Mouse (Mus musculus): ENCODE results near the gene Gjc2. TPM values are rescaled to one million over a fixed set of nuclear protein-coding genes. Genes with fewer than 3 reads are reported as not detected.

The Gjc2 gene
- polyA plus RNA-seq, 1 experiment from 2014 or later = not detected

DNA sequence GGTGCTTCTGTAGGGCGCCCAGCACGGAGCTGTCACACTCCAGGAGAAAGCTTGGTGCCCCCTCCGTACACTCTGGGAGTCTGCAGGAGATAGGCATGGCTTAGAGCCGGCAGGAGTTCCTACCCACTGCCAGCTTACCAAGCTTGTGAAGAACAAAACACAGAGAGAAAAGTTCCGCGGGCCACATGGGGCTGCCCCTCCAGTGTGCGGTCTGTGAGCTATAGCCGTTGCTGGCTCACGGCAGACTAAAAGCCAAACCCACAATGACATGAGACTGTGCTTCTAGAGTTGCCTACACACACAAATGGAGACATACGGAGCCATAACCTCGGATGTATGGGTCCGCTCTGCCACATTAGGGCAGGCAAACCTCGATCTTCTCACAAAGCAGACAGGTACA is 23.9 kb downstream of the Gjc2 start:
- H3K4me1 ChIP-seq (replicated peaks; ENCODE audit: control insufficient read depth, insufficient read depth, low read length) = peaks cover 3% of the 10 kb centered on the region
- no peaks in the 10 kb centered on the region for H3K9me3 ChIP-seq (ENCODE audit: control insufficient read depth, low read length)
- WGBS = 93% methylated on average over 13 of the region's 13 CpGs
- no peak overlapping the region for H3K4me2 ChIP-seq (replicated peaks; ENCODE audit: low read depth, low read length)
- H3K27me3 ChIP-seq (ENCODE audit: control insufficient read depth, insufficient read depth, low read length) = no peaks in the 10 kb centered on the region
- peaks cover 2% of the 10 kb centered on the region; the same call in 1 of the 2 replicates for H3K36me3 ChIP-seq (ENCODE audit: control insufficient read depth, insufficient read depth, low read length)
- no peak for ATAC-seq (ENCODE audit: low FRiP score)
- H3K4me3 ChIP-seq (ENCODE audit: low read depth, low read length) = no peak overlapping the region
- no peak overlapping the region for H3K9ac ChIP-seq (ENCODE audit: low read depth, low read length)
- no peak for DNase-seq (ENCODE audit: low spot score)
- no peak overlapping the region for H3K27ac ChIP-seq (ENCODE audit: low read depth, low read length)

DNA sequence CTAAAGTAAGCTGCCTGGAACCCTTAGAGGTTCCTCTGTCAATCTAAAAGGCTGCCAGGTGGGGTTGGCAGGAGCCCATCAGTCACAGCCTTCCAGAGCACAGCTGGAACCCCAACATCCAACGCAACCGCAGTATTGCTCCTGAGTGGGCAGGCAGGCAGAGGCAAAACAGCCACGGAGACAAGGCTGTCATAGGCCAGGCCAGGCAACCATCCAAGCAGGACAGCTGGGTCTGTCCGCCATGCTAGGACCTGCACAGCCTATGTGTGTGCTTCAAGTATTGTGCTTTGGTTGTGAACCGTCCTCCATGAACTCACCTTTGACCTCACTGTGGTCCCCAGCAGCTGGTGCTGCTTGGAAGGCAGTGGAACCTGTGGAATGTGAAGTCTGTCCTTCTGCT is 27.1 kb downstream of the Gjc2 start:
- Histone ChIP-seq H3K4me2 (replicated peaks; ENCODE audit: low read depth, low read length) (no peak overlapping the region), H3K9me3 (ENCODE audit: control insufficient read depth, low read length) (no peaks in the 10 kb centered on the region), H3K36me3 (ENCODE audit: control insufficient read depth, insufficient read depth, low read length) (peaks cover 2% of the 10 kb centered on the region; the same call in 1 of the 2 replicates), H3K27me3 (ENCODE audit: control insufficient read depth, insufficient read depth, low read length) (no peaks in the 10 kb centered on the region), H3K27ac (ENCODE audit: low read depth, low read length) (no peak overlapping the region), H3K9ac (ENCODE audit: low read depth, low read length) (no peak overlapping the region), H3K4me3 (ENCODE audit: low read depth, low read length) (no peak overlapping the region), H3K4me1 (replicated peaks; ENCODE audit: control insufficient read depth, insufficient read depth, low read length) (no peaks in the 10 kb centered on the region)
- no peak for ATAC-seq (ENCODE audit: low FRiP score)
- WGBS = 88% methylated on average over 5 of the region's 5 CpGs
- no peak for DNase-seq (ENCODE audit: low spot score)

- Histone ChIP-seq H3K27ac (ENCODE audit: low read depth, low read length) (no peak overlapping the region), H3K9me3 (ENCODE audit: control insufficient read depth, low read length) (no peaks in the 10 kb centered on the region), H3K27me3 (ENCODE audit: control insufficient read depth, insufficient read depth, low read length) (no peaks in the 10 kb centered on the region), H3K4me3 (ENCODE audit: low read depth, low read length) (no peak overlapping the region), H3K4me2 (replicated peaks; ENCODE audit: low read depth, low read length) (no peak overlapping the region), H3K9ac (ENCODE audit: low read depth, low read length) (no peak overlapping the region), H3K4me1 (replicated peaks; ENCODE audit: control insufficient read depth, insufficient read depth, low read length) (no peaks in the 10 kb centered on the region), H3K36me3 (ENCODE audit: control insufficient read depth, insufficient read depth, low read length) (peaks cover 2% of the 10 kb centered on the region; the same call in 1 of the 2 replicates)
- WGBS = 92% methylated on average over 7 of the region's 7 CpGs
- ATAC-seq (ENCODE audit: low FRiP score) (no peak), DNase-seq (ENCODE audit: low spot score) (no peak)
Measured at GRCm38 (mm10) chr11:59154220-59154619, 28.8 kb downstream of the Gjc2 start.

GRCm38 (mm10) chr11:59151729-59152128 is 31.3 kb downstream of the Gjc2 start:
- Histone ChIP-seq H3K27ac (ENCODE audit: low read depth, low read length) (no peak overlapping the region), H3K36me3 (ENCODE audit: control insufficient read depth, insufficient read depth, low read length) (no peaks in the 10 kb centered on the region), H3K27me3 (ENCODE audit: control insufficient read depth, insufficient read depth, low read length) (no peaks in the 10 kb centered on the region), H3K4me1 (replicated peaks; ENCODE audit: control insufficient read depth, insufficient read depth, low read length) (no peaks in the 10 kb centered on the region), H3K9ac (ENCODE audit: low read depth, low read length) (no peak overlapping the region), H3K9me3 (ENCODE audit: control insufficient read depth, low read length) (no peaks in the 10 kb centered on the region), H3K4me3 (ENCODE audit: low read depth, low read length) (no peak overlapping the region), H3K4me2 (replicated peaks; ENCODE audit: low read depth, low read length) (no peak overlapping the region)
- ATAC-seq (ENCODE audit: low FRiP score) (no peak), DNase-seq (ENCODE audit: low spot score) (no peak)
- WGBS = 29% methylated on average over 3 of the region's 3 CpGs

GRCm38 (mm10) chr11:59149302-59149701 is 33.7 kb downstream of the Gjc2 start:
- Histone ChIP-seq H3K27ac (ENCODE audit: low read depth, low read length) (no peak overlapping the region), H3K4me3 (ENCODE audit: low read depth, low read length) (no peak overlapping the region), H3K4me2 (replicated peaks; ENCODE audit: low read depth, low read length) (no peak overlapping the region), H3K27me3 (ENCODE audit: control insufficient read depth, insufficient read depth, low read length) (no peaks in the 10 kb centered on the region), H3K9ac (ENCODE audit: low read depth, low read length) (no peak overlapping the region), H3K9me3 (ENCODE audit: control insufficient read depth, low read length) (no peaks in the 10 kb centered on the region), H3K36me3 (ENCODE audit: control insufficient read depth, insufficient read depth, low read length) (no peaks in the 10 kb centered on the region), H3K4me1 (replicated peaks; ENCODE audit: control insufficient read depth, insufficient read depth, low read length) (no peaks in the 10 kb centered on the region)
- ATAC-seq (ENCODE audit: low FRiP score) = no peak
- DNase-seq (ENCODE audit: low spot score) = no peak
- 76% methylated on average over 3 of the region's 3 CpGs for WGBS

DNA sequence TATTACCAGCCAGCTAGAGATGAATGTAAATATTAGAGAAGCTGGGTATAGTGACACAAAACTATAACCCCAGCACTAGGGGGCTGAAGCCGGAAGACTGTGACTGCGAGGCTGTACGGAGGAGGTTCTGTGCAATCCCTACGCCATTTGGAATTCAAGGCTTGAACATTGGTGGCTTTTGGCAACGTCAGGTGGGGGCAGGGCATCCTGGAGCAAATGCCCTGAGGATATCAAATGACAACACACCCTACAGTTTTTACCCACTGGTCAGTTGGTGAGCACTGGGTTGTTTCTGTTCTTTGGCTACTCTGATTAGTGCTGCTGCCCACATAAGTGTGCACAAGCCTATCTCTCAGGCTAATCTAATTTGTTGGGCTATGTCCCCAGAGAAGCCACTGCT is 40.1 kb downstream of the Gjc2 start:
- peaks cover under 1% of the 10 kb centered on the region; the same call in 1 of the 2 replicates for H3K27me3 ChIP-seq (ENCODE audit: control insufficient read depth, insufficient read depth, low read length)
- whole genome bisulfite sequencing = 77% methylated on average over 5 of the region's 5 CpGs
- no peaks in the 10 kb centered on the region for H3K9me3 ChIP-seq (ENCODE audit: control insufficient read depth, low read length)
- H3K9ac ChIP-seq (ENCODE audit: low read depth, low read length) = no peak overlapping the region
- H3K4me3 ChIP-seq (ENCODE audit: low read depth, low read length) = no peak overlapping the region
- H3K27ac ChIP-seq (ENCODE audit: low read depth, low read length) = no peak overlapping the region
- DNase-seq (ENCODE audit: low spot score) (no peak), ATAC-seq (ENCODE audit: low FRiP score) (no peak)
- H3K4me2 ChIP-seq (replicated peaks; ENCODE audit: low read depth, low read length) = no peak overlapping the region
- H3K4me1 ChIP-seq (replicated peaks; ENCODE audit: control insufficient read depth, insufficient read depth, low read length) = no peaks in the 10 kb centered on the region
- no peaks in the 10 kb centered on the region for H3K36me3 ChIP-seq (ENCODE audit: control insufficient read depth, insufficient read depth, low read length)

DNA sequence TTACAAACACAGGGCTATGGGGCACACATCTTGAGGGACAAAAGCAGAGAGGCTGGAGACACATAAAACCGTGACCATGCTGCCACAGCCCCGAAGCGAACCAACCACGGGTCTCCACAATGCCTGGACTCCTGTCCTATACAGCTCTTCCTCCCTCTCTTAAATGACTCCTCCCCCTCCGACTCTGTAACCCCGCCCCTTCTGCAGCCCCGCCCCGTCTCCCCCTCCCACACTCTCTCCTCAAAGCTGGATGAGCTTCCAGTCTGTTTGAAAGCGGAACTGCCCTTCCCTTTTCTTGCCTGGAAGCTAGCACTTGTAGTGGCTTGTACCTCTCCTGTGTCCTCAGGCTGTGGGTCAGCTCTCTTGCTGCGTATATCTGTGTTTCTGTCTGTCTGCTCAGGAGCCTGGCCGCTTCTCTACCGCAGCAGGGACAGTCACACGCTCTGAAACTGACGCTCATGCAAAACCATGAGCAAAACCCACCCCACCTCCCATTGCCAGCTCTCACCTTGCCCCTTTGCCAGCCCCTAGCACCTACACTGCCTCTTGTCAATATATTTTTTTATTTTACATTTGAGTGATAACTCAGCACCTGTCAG is 41.1 kb downstream of the Gjc2 start:
- no peaks in the 10 kb centered on the region for H3K9me3 ChIP-seq (ENCODE audit: control insufficient read depth, low read length)
- ATAC-seq (ENCODE audit: low FRiP score) (no peak), DNase-seq (ENCODE audit: low spot score) (peak; percentile 50)
- H3K9ac ChIP-seq (ENCODE audit: low read depth, low read length) = no peak overlapping the region
- H3K4me2 ChIP-seq (replicated peaks; ENCODE audit: low read depth, low read length) = peak overlapping the region; percentile 12
- no peak overlapping the region for H3K27ac ChIP-seq (ENCODE audit: low read depth, low read length)
- 10% methylated on average over 14 of the region's 14 CpGs for WGBS
- H3K36me3 ChIP-seq (ENCODE audit: control insufficient read depth, insufficient read depth, low read length) = no peaks in the 10 kb centered on the region
- peaks cover 10% of the 10 kb centered on the region for H3K27me3 ChIP-seq (ENCODE audit: control insufficient read depth, insufficient read depth, low read length)
- H3K4me3 ChIP-seq (ENCODE audit: low read depth, low read length) = no peak overlapping the region
- no peaks in the 10 kb centered on the region for H3K4me1 ChIP-seq (replicated peaks; ENCODE audit: control insufficient read depth, insufficient read depth, low read length)

DNA sequence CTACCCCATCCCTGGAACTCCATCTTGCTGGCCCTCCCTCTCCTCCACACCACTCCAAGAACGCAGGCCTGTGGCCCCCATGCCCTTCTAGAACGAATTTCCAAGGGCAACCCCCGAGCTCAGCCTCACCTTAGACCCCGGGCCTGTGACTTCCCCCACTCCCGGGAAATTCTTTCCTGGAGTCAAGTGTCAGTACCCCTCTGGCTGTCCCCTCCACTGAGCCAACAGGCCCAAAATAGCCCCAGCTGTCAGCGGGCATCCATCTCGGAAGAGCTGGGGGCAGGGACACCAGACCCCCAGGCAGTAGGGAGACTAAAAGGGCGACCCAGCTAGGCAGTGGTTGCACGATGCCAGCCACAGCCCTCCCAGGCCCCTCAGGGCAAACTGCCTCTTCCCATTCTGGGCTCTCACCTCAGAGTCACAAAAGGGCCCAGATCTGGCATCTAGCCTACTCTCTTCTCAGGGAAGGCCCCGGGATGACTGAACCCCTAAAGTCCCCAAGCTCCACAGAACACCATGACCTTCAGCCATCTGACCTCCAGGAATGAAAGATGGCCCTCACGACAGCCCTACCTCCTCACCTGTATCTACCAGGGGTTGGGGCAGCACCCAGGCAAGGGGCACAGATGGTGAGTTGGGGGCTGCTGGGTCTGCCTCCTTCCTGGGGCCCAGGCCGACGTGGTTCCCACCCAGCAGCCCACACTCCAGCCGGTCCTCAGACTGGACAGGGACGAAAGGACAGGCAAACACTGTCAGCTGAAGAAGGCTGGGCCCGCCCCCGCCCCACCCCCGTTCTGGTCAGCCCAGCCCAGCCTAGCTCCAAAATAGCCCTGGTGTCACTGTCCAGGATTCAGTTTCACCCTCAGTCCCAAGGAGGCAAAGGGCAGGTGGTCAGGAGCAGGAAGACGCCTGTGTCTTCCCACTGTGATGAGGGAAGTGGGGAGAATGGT is 44.2 kb downstream of the Gjc2 start:
- ATAC-seq (ENCODE audit: low FRiP score) (no peak), DNase-seq (ENCODE audit: low spot score) (no peak)
- H3K4me3 ChIP-seq (ENCODE audit: low read depth, low read length) = no peak overlapping the region
- no peaks in the 10 kb centered on the region for H3K9me3 ChIP-seq (ENCODE audit: control insufficient read depth, low read length)
- peaks cover 39% of the 10 kb centered on the region for H3K27me3 ChIP-seq (ENCODE audit: control insufficient read depth, insufficient read depth, low read length)
- H3K36me3 ChIP-seq (ENCODE audit: control insufficient read depth, insufficient read depth, low read length) = no peaks in the 10 kb centered on the region
- H3K9ac ChIP-seq (ENCODE audit: low read depth, low read length) = no peak overlapping the region
- WGBS = 67% methylated on average over 19 of the region's 19 CpGs
- no peak overlapping the region for H3K27ac ChIP-seq (ENCODE audit: low read depth, low read length)
- no peak overlapping the region for H3K4me2 ChIP-seq (replicated peaks; ENCODE audit: low read depth, low read length)
- H3K4me1 ChIP-seq (replicated peaks; ENCODE audit: control insufficient read depth, insufficient read depth, low read length) = peaks cover 8% of the 10 kb centered on the region; the same call in 1 of the 2 replicates
